Mouse (Mus musculus) lung, postnatal 0 days (tissue): ENCODE data around the gene Scaf1. TPM values are rescaled to one million over a fixed set of nuclear protein-coding genes. Genes with fewer than 3 reads are reported as not detected.

Source experiments
- ATAC-seq: fragments of 200-750 bp; cut with Nextera tagmentation; 2 replicates; pipeline ENCODE4 v1.8.0; 2017; ENCODE audit warnings: moderate library complexity
- DNase-seq: peaks from one replicate; pipeline ENCODE4 v3.0.0-alpha.2; 2016; ENCODE audit warnings: low spot score
- H3K27ac ChIP-seq: fragments of 300-500 bp; sonication (generic); 2 replicates; pipeline ENCODE4 v1.5.1; 2014; ENCODE audit warnings: antibody characterized with exemption, mild to moderate bottlenecking, low read length, mixed read lengths
- H3K27me3 ChIP-seq: fragments of 300-500 bp; sonication (generic); replicated peaks from 2 replicates; pipeline ENCODE4 v1.6.1; 2014; ENCODE audit warnings: low read length, mixed read lengths; ENCODE audit not compliant: insufficient read depth
- H3K36me3 ChIP-seq: fragments of 300-500 bp; sonication (generic); 2 replicates; pipeline ENCODE4 v1.6.1; 2014; ENCODE audit warnings: low read length, mixed read lengths; ENCODE audit not compliant: insufficient read depth
- H3K4me1 ChIP-seq: fragments of 300-500 bp; sonication (generic); 2 replicates; pipeline ENCODE4 v1.6.1; 2014; ENCODE audit warnings: antibody characterized with exemption, low read depth, low read length, mixed read lengths; ENCODE audit not compliant: insufficient read depth
- H3K4me2 ChIP-seq: fragments of 300-500 bp; sonication (generic); replicated peaks from 2 replicates; pipeline ENCODE4 v1.6.1; 2014; ENCODE audit warnings: low read depth, mild to moderate bottlenecking, low read length, moderate library complexity, mixed read lengths
- H3K4me3 ChIP-seq: fragments of 300-500 bp; sonication (generic); 2 replicates; pipeline ENCODE4 v1.5.1; 2014; ENCODE audit warnings: low read depth, low read length
- H3K9ac ChIP-seq: fragments of 300-500 bp; sonication (generic); replicated peaks from 2 replicates; pipeline ENCODE4 v1.6.1; 2014; ENCODE audit warnings: low read depth, mild to moderate bottlenecking
- H3K9me3 ChIP-seq: fragments of 300-500 bp; sonication (generic); 2 replicates; pipeline ENCODE4 v1.6.1; 2016; ENCODE audit warnings: low read length, mixed read lengths
- CTCF ChIP-seq: IDR thresholded peaks from 2 replicates; pipeline ENCODE4 v1.5.1; 2016; ENCODE audit warnings: antibody characterized with exemption, mild to moderate bottlenecking
- EP300 ChIP-seq: IDR thresholded peaks from 2 replicates; pipeline ENCODE4 v1.6.1; 2016; ENCODE audit warnings: antibody characterized with exemption, mild to moderate bottlenecking, control low read depth
- WGBS: fragments of 180-500 bp; shearing (Covaris S2); extraction: QIAGEN DNeasy Blood & Tissue Kit; methylation state at CpG from one replicate; pipeline ENCODE4 v1.1.7; 2014; 5-methylcytosine and 5-hydroxymethylcytosine counted together
- polyA plus RNA-seq: library from polyadenylated mRNA; unstranded; fragments of >200 nt; fragmentation: Nextera tagmentation; extraction: Ambion mirVana; gene quantifications from 2 replicates; pipeline ENCODE4 v1.2.1, GENCODE M21; 2015

Scaf1 gene
- polyA plus RNA-seq, 1 experiment from 2014 or later, result 18.1 TPM

DNA sequence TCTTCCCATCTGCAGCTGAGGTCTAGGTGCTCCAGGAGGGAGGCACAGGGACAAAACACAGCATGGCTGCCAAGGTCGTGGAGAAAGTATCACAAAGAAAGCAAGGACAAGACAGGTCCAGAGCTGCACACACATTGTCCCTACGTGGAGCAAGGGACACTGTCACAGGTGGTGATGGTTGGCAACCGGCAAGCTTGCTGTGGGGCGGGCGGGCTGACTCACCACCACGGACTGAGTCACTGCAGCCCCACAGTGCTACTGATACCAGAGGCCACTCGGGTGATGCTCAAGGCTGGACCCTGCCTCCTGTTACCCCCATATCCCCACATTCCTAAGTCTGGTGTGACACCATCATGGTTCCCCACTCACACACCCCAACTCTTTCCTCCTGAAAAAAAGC lies 13.7 kb downstream of the Scaf1 start:
- TF ChIP-seq CTCF, result no peak
- no peak for TF ChIP-seq EP300
- WGBS, result 82% methylated on average over 7 of the region's 7 CpGs
- Histone ChIP-seq H3K4me1 (peaks cover 5% of the 10 kb centered on the region), H3K27me3 (no peaks in the 10 kb centered on the region), H3K27ac (no peak overlapping the region), H3K36me3 (peaks cover 50% of the 10 kb centered on the region), H3K9me3 (no peaks in the 10 kb centered on the region), H3K4me3 (no peak overlapping the region), H3K9ac (no peak overlapping the region), H3K4me2 (no peak overlapping the region)
- DNase-seq, result no peak
- ATAC-seq, result no peak

- H3K4me2 ChIP-seq, result no peak overlapping the region
- H3K9me3 ChIP-seq, result no peaks in the 10 kb centered on the region
- 78% methylated on average over 21 of the region's 21 CpGs for WGBS
- TF ChIP-seq CTCF, result no peak
- TF ChIP-seq EP300, result no peak
- H3K36me3 ChIP-seq, result peaks cover 35% of the 10 kb centered on the region
- H3K4me1 ChIP-seq, result peaks cover 10% of the 10 kb centered on the region
- no peak overlapping the region for H3K27ac ChIP-seq
- H3K9ac ChIP-seq, result no peak overlapping the region
- ATAC-seq (no peak), DNase-seq (peak; percentile 19)
- no peak overlapping the region for H3K4me3 ChIP-seq
- no peaks in the 10 kb centered on the region for H3K27me3 ChIP-seq
Observed at GRCm38 (mm10) chr7:45000539-45001114, 15.5 kb downstream of the Scaf1 start.

DNA sequence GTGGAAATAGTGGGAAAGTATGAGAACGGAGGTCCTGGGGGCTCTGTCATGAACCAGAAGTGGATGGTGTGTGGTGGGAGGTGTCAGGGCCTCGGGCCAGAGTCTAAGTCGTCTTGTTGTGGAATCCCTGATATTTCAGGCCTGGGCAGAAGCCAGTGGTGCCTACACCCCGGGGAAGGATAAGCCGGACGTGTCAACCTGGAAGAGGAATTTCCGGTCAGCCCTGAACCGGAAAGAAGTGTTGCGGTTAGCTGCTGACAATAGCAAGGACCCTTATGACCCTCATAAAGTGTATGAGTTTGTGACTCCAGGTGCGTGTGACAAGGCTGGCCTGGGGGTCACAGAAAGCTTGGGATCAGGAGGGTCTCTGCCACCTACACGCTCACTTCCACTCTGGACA lies 16.4 kb downstream of the Scaf1 start:
- H3K27me3 ChIP-seq, result no peaks in the 10 kb centered on the region
- no peak overlapping the region for H3K9ac ChIP-seq
- TF ChIP-seq EP300 (no peak), CTCF (no peak)
- DNase-seq (peak; percentile 30), ATAC-seq (no peak)
- H3K27ac ChIP-seq, result no peak overlapping the region
- peaks cover 29% of the 10 kb centered on the region for H3K36me3 ChIP-seq
- peak overlapping the region; percentile 25; the same call in 1 of the 2 replicates for H3K4me2 ChIP-seq
- H3K9me3 ChIP-seq, result no peaks in the 10 kb centered on the region
- H3K4me3 ChIP-seq, result no peak overlapping the region
- 52% methylated on average over 11 of the region's 11 CpGs for WGBS
- peaks cover 10% of the 10 kb centered on the region for H3K4me1 ChIP-seq

DNA sequence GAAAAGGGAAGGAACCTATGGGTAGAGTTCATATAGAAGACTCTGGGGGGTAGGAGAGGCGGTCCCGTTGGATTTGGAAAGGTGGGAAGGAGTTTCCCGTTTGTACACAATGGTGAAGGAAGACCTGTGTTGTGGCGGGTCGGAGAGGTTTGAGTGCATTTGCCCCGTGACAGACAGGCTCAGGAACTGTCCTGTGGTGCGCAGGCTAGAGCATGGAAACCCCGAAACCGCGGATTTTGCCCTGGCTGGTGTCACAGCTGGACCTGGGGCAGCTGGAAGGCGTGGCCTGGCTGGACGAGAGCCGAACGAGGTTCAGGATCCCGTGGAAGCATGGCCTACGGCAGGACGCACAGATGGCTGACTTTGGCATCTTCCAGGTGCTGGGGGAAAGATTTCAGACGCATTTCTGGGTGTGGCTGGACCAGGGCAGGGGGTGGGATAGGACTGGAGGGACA lies 17.6 kb downstream of the Scaf1 start, which contains the start of gene Bcl2l12:
Bcl2l12 (minus strand) TSS at position 212 of the 455 bp plus-strand sequence.
- TF ChIP-seq CTCF (no peak), EP300 (no peak)
- ATAC-seq, result no peak
- H3K4me3 ChIP-seq, result peak within 1 kb of the TSS; percentile 64
- peak within 1 kb of the TSS; percentile 65 for H3K4me2 ChIP-seq
- DNase-seq, result peak; percentile 56
- peaks cover 28% of the 10 kb centered on the region for H3K36me3 ChIP-seq
- H3K27ac ChIP-seq, result peak within 1 kb of the TSS; percentile 87
- WGBS, result 2% methylated on average over 18 of the region's 18 CpGs
- H3K4me1 ChIP-seq, result peaks cover 10% of the 10 kb centered on the region
- H3K9me3 ChIP-seq, result no peaks in the 10 kb centered on the region
- H3K27me3 ChIP-seq, result no peaks in the 10 kb centered on the region
- peak within 1 kb of the TSS; percentile 61 for H3K9ac ChIP-seq

DNA sequence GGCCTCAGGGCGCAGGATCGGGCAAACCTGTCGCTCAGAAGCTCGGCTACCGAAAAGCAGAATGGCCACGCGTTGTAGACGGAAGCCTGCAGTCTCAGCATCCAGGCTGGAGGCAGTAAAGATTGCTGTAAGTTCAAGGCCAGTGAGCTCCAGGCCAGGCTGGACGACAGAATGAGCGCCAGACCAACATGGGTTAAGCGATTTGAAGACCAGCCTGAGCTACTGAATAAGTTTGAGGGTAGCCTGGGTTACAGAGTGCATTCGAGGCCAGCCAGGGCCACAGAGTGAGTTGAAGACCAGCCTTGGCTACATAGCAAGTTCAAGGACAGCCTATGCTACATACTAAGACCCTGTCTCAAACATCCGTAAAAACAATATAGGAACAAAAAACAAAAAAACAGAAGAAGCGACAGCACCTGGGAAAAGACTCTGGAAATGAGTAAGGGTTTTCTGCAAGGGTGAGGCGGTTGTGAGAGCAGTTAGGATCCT lies 18.2 kb downstream of the Scaf1 start:
- Histone ChIP-seq H3K9ac (peak overlapping the region; percentile 61), H3K4me3 (peak overlapping the region; percentile 64), H3K9me3 (no peaks in the 10 kb centered on the region), H3K27ac (peak overlapping the region; percentile 87), H3K27me3 (no peaks in the 10 kb centered on the region), H3K36me3 (peaks cover 23% of the 10 kb centered on the region), H3K4me2 (peak overlapping the region; percentile 65), H3K4me1 (peaks cover 10% of the 10 kb centered on the region)
- DNase-seq (no peak), ATAC-seq (no peak)
- WGBS, result 1% methylated on average over 15 of the region's 15 CpGs
- TF ChIP-seq CTCF (no peak), EP300 (no peak)

DNA sequence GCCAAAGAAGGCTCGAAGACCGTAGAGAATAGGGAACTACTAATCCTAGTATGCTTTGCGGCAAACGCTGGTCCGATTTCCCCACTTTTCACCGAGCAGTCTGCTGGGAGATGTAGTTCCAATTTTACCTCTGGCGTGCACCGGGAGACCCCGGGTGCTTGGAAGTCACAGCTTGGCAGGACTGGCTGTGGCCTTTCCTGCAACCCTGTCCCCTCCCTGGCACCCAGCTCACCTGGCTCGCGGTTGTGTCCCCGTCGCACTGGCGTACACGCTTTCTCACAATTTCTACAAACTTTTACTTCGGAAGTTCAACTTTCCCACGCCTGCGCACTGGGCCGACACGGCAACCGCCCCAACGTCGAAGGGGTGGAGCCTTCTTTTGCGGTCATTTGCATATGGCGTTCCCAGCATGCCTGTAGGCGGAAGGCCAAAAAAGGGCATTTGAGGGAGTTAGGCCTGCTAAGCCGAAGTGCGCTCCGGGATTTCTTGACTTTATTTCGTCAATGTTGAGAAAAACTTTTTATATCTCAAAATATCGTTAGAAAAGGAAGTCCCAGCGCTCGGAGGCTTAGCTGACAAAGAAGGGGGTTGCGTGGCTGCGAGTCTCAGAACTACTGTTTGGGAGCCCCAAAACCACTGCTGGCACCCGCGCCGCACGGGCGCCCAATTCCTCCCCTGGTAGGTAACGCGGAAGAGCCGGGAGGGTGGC lies 18.8 kb downstream of the Scaf1 start, which contains the start of gene Irf3:
Irf3 (plus strand) TSS at position 418 of the 709 bp plus-strand sequence.
- no peak for TF ChIP-seq EP300
- TF ChIP-seq CTCF, result no peak
- peak; percentile 99 for DNase-seq
- Histone ChIP-seq H3K36me3 (peaks cover 20% of the 10 kb centered on the region), H3K4me2 (peak within 1 kb of the TSS; percentile 65), H3K27me3 (no peaks in the 10 kb centered on the region), H3K9ac (peak within 1 kb of the TSS; percentile 61), H3K27ac (peak within 1 kb of the TSS; percentile 87), H3K4me1 (peaks cover 10% of the 10 kb centered on the region), H3K4me3 (peak within 1 kb of the TSS; percentile 64), H3K9me3 (no peaks in the 10 kb centered on the region)
- WGBS, result under 1% methylated on average over 43 of the region's 43 CpGs
- ATAC-seq, result peak; percentile 96
